Mouse (Mus musculus) mouse trophoblast stem cell (cell line): ENCODE measurements around the gene Rap1gap.

ENCODE experiments used
- in situ Hi-C, 2 experiments: fragments of 300-500 bp; cut with MseI, MboI; formaldehyde crosslinking; loops; 2 replicates in 1 of 2; 3 replicates in 1 of 2; pipeline ENCODE4 v1.15.1; 2025

Rap1gap gene

GRCm38 (mm10) chr4:137664433-137664979, at the start of gene Rap1gap:
Gene Rap1gap (plus strand): TSS chr4:137664726.
- in situ Hi-C loops, result no loop called here

DNA sequence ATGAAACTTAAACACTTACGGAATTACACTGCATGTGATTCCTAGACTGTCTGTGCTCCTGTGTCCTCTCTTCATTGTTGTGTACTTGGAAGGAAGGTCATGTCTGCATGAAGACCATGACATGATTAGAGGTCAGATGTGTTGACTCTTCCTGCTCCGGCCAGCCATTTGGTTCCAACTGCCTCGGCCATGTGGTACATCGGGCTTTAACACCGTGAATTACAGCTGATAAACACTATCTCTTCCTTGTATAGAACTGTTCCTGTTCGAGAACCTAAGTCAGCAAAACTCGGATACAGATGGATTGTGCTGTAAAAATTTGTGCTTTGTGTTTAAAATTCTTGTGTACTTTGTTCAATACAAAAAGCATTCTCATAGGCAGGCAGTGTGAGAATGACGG, 41.7 kb upstream of the Rap1gap start:
- in situ Hi-C loops, result no loop called here

- in situ Hi-C loops, result no loop called here
Measured at GRCm38 (mm10) chr4:137627476-137628235, 36.9 kb upstream of the Rap1gap start.

DNA sequence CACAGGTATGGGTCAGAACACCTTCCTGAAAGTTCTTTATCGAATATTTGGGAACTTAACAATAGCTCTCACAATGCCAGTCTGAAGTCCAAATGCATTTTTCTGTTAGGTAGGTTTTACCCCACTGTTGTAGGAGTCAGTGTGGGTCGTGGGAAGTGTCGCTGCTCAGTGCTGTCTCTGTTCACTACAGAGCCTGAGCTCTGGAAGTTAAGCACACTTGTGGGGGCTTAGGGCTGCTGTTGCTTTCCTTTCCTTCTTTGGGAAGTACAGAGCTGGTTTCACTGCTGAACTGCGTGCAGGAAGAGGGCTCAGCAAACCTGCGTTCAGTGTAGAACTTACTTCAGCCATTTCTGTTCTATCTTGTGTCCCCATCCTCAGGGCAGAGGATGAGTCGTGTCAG, 36.1 kb upstream of the Rap1gap start:
- in situ Hi-C loops, result no loop called here

GRCm38 (mm10) chr4:137629354-137629753, 35.2 kb upstream of the Rap1gap start:
- in situ Hi-C loops, result no loop called here

- in situ Hi-C loops, result no loop called here
Measured at GRCm38 (mm10) chr4:137630153-137630552, 34.4 kb upstream of the Rap1gap start.

DNA sequence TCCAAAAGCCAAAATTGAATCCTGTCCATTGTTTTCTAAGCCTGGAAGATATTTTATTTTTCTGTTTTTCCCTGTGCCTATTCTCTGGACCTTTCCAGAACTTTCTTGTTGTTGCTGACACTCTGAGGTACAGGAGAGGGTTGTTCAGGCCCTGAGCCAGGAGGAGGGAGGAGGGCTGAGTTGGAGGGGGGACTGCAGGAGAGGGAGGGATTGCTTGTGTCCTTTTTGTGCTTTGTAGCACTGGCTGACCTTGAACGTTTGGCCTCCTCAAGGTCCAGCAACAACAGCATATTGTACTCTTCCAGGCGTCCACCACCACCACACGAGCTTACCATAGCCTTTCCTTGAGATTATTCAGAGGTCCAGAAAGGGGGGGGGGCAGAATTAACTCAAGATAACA, 32.9 kb upstream of the Rap1gap start:
- in situ Hi-C loops, result no loop called here

DNA sequence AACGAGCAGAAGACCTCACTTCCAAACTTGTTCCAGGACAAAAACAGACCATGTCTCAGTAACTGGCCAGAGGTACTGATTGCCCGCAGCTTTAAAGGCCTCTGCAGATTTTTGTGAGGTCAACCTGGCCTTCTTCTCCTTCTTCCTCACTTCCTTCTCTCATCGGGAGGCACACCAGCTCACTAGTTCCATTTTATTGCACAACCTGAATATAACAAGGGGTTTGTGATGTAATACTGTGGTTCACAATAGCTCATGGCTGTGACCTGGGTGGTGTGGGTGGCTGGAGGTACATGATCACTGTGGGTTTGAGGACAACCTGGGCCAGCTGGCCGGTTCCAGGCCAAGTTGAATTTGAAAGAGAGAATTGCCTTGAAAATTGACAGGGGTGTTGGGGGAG, 31.1 kb upstream of the Rap1gap start:
- in situ Hi-C loops, result no loop called here

- in situ Hi-C loops, result no loop called here
Measured at GRCm38 (mm10) chr4:137636597-137636996, 27.9 kb upstream of the Rap1gap start.

- in situ Hi-C loops, result no loop called here
Measured at GRCm38 (mm10) chr4:137641556-137641955, 23.0 kb upstream of the Rap1gap start.

- in situ Hi-C loops, result no loop called here
Measured at GRCm38 (mm10) chr4:137642101-137642500, 22.4 kb upstream of the Rap1gap start.

- in situ Hi-C loops, result no loop called here
Measured at GRCm38 (mm10) chr4:137643459-137643858, 21.1 kb upstream of the Rap1gap start.

GRCm38 (mm10) chr4:137646262-137646661, 18.3 kb upstream of the Rap1gap start:
- in situ Hi-C loops, result no loop called here

- in situ Hi-C loops, result no loop called here
Measured at GRCm38 (mm10) chr4:137647648-137648047, 16.9 kb upstream of the Rap1gap start.

- in situ Hi-C loops, result no loop called here
Measured at GRCm38 (mm10) chr4:137648230-137648629, 16.3 kb upstream of the Rap1gap start.

DNA sequence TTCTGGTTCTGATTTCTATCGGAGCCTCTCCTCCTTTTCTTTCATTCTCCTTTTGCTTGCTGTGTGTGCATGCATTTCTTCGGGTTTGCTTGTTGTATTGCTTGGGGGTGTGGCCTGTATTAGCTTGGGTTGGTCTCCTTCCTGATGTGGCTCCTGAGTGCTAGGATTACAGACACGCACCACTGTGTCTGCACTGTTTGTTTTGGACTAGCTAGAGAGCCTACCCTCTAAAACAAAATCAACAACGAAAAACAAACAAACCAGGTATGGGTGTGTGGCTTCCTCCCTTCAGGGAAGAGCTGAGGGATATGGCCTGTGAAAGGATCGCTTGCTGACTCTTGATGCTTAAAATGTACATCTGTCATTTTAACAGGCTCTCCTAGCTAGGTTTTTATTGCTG, 13.6 kb upstream of the Rap1gap start:
- in situ Hi-C loops, result no loop called here

DNA sequence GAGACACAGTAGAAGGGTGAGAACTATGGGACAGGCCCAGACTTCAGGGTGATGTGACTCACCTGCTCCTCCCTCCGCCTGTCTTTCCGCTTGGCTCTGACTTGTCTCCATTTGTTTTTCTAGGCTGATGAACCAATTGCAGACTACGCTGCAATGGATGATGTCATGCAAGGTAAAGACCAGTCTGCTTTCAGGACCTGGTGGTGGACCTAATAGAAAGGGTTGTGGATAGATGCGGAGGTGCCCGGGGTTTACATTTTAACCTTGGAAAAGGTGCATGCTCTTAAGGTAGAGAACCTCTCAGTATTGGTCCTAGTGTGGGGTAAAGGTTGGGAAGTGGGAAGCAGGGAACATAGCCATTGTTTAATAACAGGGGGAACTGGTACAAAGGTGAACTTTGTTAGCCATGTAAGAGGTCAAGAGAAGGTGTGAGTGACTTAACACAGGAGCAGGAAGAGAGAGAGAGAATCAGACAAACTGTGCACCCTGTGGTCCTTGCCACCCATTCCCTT, 11.6 kb upstream of the Rap1gap start:
- in situ Hi-C loops, result no loop called here

DNA sequence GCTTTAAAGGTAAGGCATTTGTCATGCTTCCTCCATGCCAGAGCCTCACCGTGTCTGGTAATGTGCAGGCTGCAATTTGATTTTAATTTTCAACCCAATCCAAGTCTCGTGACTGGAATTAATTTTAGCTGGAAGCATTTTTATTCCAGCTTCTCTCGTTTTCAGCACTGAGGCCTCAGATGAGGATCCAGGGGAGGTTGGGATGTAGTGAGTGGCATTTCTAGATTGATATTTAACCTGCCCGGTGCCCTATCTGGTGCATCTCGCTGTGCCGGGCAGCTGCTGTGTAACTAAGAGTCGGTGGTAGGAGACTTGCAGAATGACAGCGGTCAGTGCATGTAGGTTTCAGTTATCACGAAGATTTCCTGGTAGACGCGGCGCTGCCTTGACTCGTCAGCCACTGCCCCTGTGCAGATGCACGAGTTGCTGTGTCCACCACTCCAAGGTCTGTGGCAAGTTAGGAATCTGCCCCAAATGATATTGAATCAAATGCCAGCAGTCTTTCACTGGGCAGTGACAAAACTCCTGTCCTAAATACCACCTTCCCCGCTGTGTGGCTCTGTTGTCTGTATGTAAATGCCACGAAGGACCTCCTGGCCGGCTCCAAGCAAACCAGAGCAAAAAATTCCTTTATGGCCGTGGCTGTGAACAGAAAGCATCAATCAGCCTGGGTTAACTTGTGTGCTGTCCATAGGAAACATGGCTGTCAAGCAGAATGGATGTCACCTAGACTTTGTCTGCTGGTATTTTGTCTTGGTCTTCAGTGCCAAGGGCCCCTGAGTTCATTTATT, 9.1 kb upstream of the Rap1gap start:
- in situ Hi-C loops, result no loop called here

GRCm38 (mm10) chr4:137657674-137658073, 6.9 kb upstream of the Rap1gap start:
- in situ Hi-C loops, result no loop called here

DNA sequence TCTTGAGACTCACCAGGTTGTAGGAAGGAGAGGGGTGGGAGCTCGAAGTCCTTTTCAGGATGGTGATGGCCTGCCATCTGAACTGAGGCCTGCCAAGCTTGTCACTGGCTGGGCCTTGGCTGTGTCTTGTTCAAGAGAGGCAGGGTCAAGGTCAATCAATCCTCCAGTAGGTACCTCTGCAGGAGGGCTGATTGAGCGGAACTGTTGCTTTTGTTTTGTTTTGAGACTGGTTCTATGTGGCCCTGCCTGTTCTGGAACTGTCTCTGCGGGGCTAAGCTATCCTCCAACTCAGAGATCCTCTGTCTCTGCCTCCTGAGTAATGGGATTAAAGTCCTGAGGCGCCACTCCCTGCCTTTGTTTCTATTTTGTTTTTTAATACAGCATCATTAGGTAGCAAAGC, 5.0 kb upstream of the Rap1gap start:
- in situ Hi-C loops, result no loop called here

GRCm38 (mm10) chr4:137660364-137661077, 4.0 kb upstream of the Rap1gap start:
- in situ Hi-C loops, result no loop called here

DNA sequence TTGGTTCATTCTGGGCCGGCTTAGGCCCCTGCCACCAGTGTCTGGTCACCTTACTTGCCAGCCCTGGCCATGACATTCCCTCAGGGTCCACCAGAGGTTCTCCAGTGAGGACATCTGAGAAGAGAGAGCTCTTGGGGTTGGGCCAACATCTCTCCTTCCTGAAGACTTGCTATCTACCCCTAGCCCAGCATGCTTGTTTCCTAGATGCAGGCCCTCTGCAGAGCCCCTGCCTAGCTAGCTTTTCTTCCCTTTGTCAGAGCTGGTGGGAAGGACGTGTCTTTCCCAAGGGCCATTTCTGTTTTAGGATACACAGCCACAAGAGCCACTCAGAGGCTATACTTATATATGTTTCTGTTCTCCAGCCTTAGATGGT, 3.5 kb upstream of the Rap1gap start:
- in situ Hi-C loops, result no loop called here
